Mouse (Mus musculus) embryonic facial prominence, embryonic 14.5 days (tissue): Measurements from ENCODE around the gene Hoxd10. TPM values are rescaled to one million over a fixed set of nuclear protein-coding genes. Genes with fewer than 3 reads are reported as not detected.

Experiments used
- ATAC-seq: fragments of 200-750 bp; cut with Nextera tagmentation; 2 replicates; pipeline ENCODE4 v1.8.0; 2017; ENCODE audit warnings: low read depth, moderate number of reproducible peaks, moderate TSS enrichment
- DNase-seq: peaks from one replicate; pipeline ENCODE4 v3.0.0-alpha.2; 2015; ENCODE audit warnings: low spot score
- H3K27ac ChIP-seq: fragments of 300-500 bp; sonication (generic); replicated peaks from 2 replicates; pipeline ENCODE4 v1.5.1; 2014; ENCODE audit warnings: low read depth, mild to moderate bottlenecking, low read length, moderate library complexity
- H3K27me3 ChIP-seq: fragments of 300-500 bp; sonication (generic); replicated peaks from 2 replicates; pipeline ENCODE4 v1.6.1; 2014; ENCODE audit warnings: low read length; ENCODE audit not compliant: control insufficient read depth, insufficient read depth
- H3K36me3 ChIP-seq: fragments of 300-500 bp; sonication (generic); 2 replicates; pipeline ENCODE4 v1.6.1; 2014; ENCODE audit warnings: low read length, mixed read lengths; ENCODE audit not compliant: control insufficient read depth, insufficient read depth
- H3K4me1 ChIP-seq: fragments of 300-500 bp; sonication (generic); 2 replicates; pipeline ENCODE4 v1.6.1; 2014; ENCODE audit warnings: antibody characterized with exemption, low read length; ENCODE audit not compliant: control insufficient read depth, insufficient read depth
- H3K4me2 ChIP-seq: fragments of 300-500 bp; sonication (generic); 2 replicates; pipeline ENCODE4 v1.6.1; 2014; ENCODE audit warnings: low read depth, mild to moderate bottlenecking, low read length, moderate library complexity, mixed read lengths
- H3K4me3 ChIP-seq: fragments of 300-500 bp; sonication (generic); 2 replicates; pipeline ENCODE4 v1.5.1; 2014; ENCODE audit warnings: low read depth, mild to moderate bottlenecking, low read length
- H3K9ac ChIP-seq: fragments of 300-500 bp; sonication (generic); 2 replicates; pipeline ENCODE4 v1.6.1; 2014; ENCODE audit warnings: low read depth, mild to moderate bottlenecking, low read length, moderate library complexity, mixed read lengths
- H3K9me3 ChIP-seq: fragments of 300-500 bp; sonication (generic); 2 replicates; pipeline ENCODE4 v1.6.1; 2016; ENCODE audit warnings: low read length; ENCODE audit not compliant: control insufficient read depth
- WGBS: fragments of 180-500 bp; shearing (Covaris S2); extraction: QIAGEN DNeasy Blood & Tissue Kit; methylation state at CpG from one replicate; pipeline ENCODE4 v1.1.7; 2014; 5-methylcytosine and 5-hydroxymethylcytosine counted together
- polyA plus RNA-seq: library from polyadenylated mRNA; unstranded; fragments of >200 nt; fragmentation: Nextera tagmentation; extraction: Ambion mirVana; gene quantifications from 2 replicates; pipeline ENCODE4 v1.2.1, GENCODE M21; 2014

The Hoxd10 gene
- 0.37 and 0.45 TPM in 2 replicates for polyA plus RNA-seq

- Histone ChIP-seq H3K4me2 (peak within 1 kb of the TSS; percentile 36; the same call in 1 of the 2 replicates), H3K27me3 (peaks cover 98% of the 10 kb centered on the region), H3K4me3 (peak within 1 kb of the TSS; percentile 22)
These were observed at the start of gene Hoxd10 for GRCm38 (mm10) chr2:74691022-74691951. TSS of gene Hoxd10 (plus strand) at chr2:74691924.

GRCm38 (mm10) chr2:74642431-74642830 lies 49.3 kb upstream of the Hoxd10 start:
- no peak overlapping the region for H3K9ac ChIP-seq
- whole genome bisulfite sequencing = 64% methylated on average over 5 of the region's 5 CpGs
- no peak for DNase-seq
- no peaks in the 10 kb centered on the region for H3K9me3 ChIP-seq
- no peak for ATAC-seq
- H3K4me3 ChIP-seq = no peak overlapping the region
- H3K4me2 ChIP-seq = no peak overlapping the region
- no peaks in the 10 kb centered on the region for H3K4me1 ChIP-seq
- H3K36me3 ChIP-seq = no peaks in the 10 kb centered on the region
- H3K27ac ChIP-seq = no peak overlapping the region
- H3K27me3 ChIP-seq = peaks cover 38% of the 10 kb centered on the region

More at GRCm38 (mm10) chr2:74691022-74691951, at the start of gene Hoxd10:
- Histone ChIP-seq H3K36me3 (no peaks in the 10 kb centered on the region), H3K4me1 (no peaks in the 10 kb centered on the region), H3K9ac (no peak within 1 kb of the TSS), H3K27ac (no peak within 1 kb of the TSS), H3K9me3 (no peaks in the 10 kb centered on the region)
- ATAC-seq (peak; percentile 66; the same call in 1 of the 2 replicates), DNase-seq (peak; percentile 75)
- 1% methylated on average over 49 of the region's 56 CpGs for WGBS

- ATAC-seq (no peak), DNase-seq (no peak)
- Histone ChIP-seq H3K9me3 (no peaks in the 10 kb centered on the region), H3K27ac (no peak overlapping the region), H3K27me3 (peaks cover 70% of the 10 kb centered on the region), H3K4me2 (no peak overlapping the region), H3K9ac (no peak overlapping the region), H3K4me1 (no peaks in the 10 kb centered on the region), H3K4me3 (no peak overlapping the region), H3K36me3 (no peaks in the 10 kb centered on the region)
- WGBS = 76% methylated on average over 3 of the region's 3 CpGs
These were observed 46.1 kb upstream of the Hoxd10 start for GRCm38 (mm10) chr2:74645631-74646030.

GRCm38 (mm10) chr2:74647082-74647864 lies 44.5 kb upstream of the Hoxd10 start:
- no peaks in the 10 kb centered on the region for H3K36me3 ChIP-seq
- ATAC-seq = no peak
- no peaks in the 10 kb centered on the region for H3K4me1 ChIP-seq
- H3K4me3 ChIP-seq = no peak overlapping the region
- no peak overlapping the region for H3K27ac ChIP-seq
- DNase-seq = no peak
- H3K4me2 ChIP-seq = no peak overlapping the region
- H3K9me3 ChIP-seq = no peaks in the 10 kb centered on the region
- H3K27me3 ChIP-seq = peaks cover 87% of the 10 kb centered on the region
- 15% methylated on average over 7 of the region's 7 CpGs for WGBS
- no peak overlapping the region for H3K9ac ChIP-seq

GRCm38 (mm10) chr2:74652996-74653340 lies 38.8 kb upstream of the Hoxd10 start:
- WGBS = 40% methylated on average over 2 of the region's 2 CpGs
- H3K4me3 ChIP-seq = no peak overlapping the region
- H3K4me2 ChIP-seq = no peak overlapping the region
- no peak for DNase-seq
- H3K27me3 ChIP-seq = peaks cover 92% of the 10 kb centered on the region
- no peaks in the 10 kb centered on the region for H3K36me3 ChIP-seq
- no peaks in the 10 kb centered on the region for H3K4me1 ChIP-seq
- no peak overlapping the region for H3K27ac ChIP-seq
- ATAC-seq = no peak
- H3K9me3 ChIP-seq = no peaks in the 10 kb centered on the region
- no peak overlapping the region for H3K9ac ChIP-seq

GRCm38 (mm10) chr2:74653781-74654535 lies 37.8 kb upstream of the Hoxd10 start:
- Histone ChIP-seq H3K4me3 (no peak overlapping the region), H3K4me1 (no peaks in the 10 kb centered on the region), H3K27ac (no peak overlapping the region), H3K27me3 (peaks cover 92% of the 10 kb centered on the region), H3K4me2 (no peak overlapping the region), H3K9me3 (no peaks in the 10 kb centered on the region), H3K9ac (no peak overlapping the region), H3K36me3 (no peaks in the 10 kb centered on the region)
- ATAC-seq = no peak
- 14% methylated on average over 17 of the region's 17 CpGs for WGBS
- no peak for DNase-seq

GRCm38 (mm10) chr2:74654743-74655419 lies 36.8 kb upstream of the Hoxd10 start:
- no peaks in the 10 kb centered on the region for H3K9me3 ChIP-seq
- no peak for DNase-seq
- no peak overlapping the region for H3K27ac ChIP-seq
- H3K27me3 ChIP-seq = peaks cover 92% of the 10 kb centered on the region
- H3K4me2 ChIP-seq = no peak overlapping the region
- H3K36me3 ChIP-seq = no peaks in the 10 kb centered on the region
- no peak overlapping the region for H3K9ac ChIP-seq
- peak overlapping the region; percentile 39 for H3K4me3 ChIP-seq
- 7% methylated on average over 20 of the region's 20 CpGs for WGBS
- no peak for ATAC-seq
- H3K4me1 ChIP-seq = no peaks in the 10 kb centered on the region

DNA sequence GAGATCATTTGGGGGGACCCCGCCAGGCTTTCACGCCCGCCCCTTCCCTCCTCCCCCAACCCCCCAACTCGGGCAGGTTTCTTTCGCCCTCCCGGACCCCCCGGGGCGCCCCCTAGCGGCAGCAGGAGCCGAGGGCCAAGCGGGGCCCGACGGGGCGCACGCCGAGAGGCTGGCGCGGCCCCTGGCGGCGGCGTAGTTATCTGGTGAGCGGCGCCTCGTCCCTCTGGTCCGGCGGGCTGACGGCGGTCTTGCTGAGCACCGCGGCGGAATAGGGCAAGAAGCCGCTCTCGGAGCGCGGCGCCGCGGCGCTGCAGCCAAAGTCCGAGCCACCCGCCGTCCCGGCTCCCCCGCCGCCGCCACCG lies 36.3 kb upstream of the Hoxd10 start:
- H3K4me3 ChIP-seq = peak overlapping the region; percentile 39
- H3K9me3 ChIP-seq = no peaks in the 10 kb centered on the region
- WGBS = 0% methylated on average over 3 of the region's 47 CpGs
- H3K36me3 ChIP-seq = no peaks in the 10 kb centered on the region
- ATAC-seq = no peak
- H3K27me3 ChIP-seq = peaks cover 92% of the 10 kb centered on the region
- no peaks in the 10 kb centered on the region for H3K4me1 ChIP-seq
- no peak overlapping the region for H3K27ac ChIP-seq
- H3K4me2 ChIP-seq = peak overlapping the region; percentile 55
- DNase-seq = no peak
- H3K9ac ChIP-seq = no peak overlapping the region
